Mouse (Mus musculus): ENCODE results near the gene Nhlrc2. TPM values are rescaled to one million over a fixed set of nuclear protein-coding genes. Genes with fewer than 3 reads are reported as not detected.

Nhlrc2 gene
- total RNA-seq, 2 experiments from 2014 or later, result 11.8 to 14.5 TPM

- peak in 1 of 2 experiments; percentile 2 for DNase-seq (ENCODE audit: low spot score in 2 of 2)
- intact Hi-C loops (cut with DNase I), result no loop called here
Measured at GRCm38 (mm10) chr19:56562433-56563138, 14.5 kb downstream of the Nhlrc2 start.

- intact Hi-C loops (cut with DNase I), result no loop called here
- peak; percentile 39 to 57 for DNase-seq (ENCODE audit: low spot score in 2 of 2)
Measured at GRCm38 (mm10) chr19:56563469-56563868, 15.4 kb downstream of the Nhlrc2 start.

- DNase-seq (ENCODE audit: low spot score in 2 of 2), result peak in 1 of 2 experiments; percentile 19
- intact Hi-C loops (cut with DNase I), result loop anchor here (5.0 kb wide), 2 partner anchors 143 to 157 kb away; partner anchors contain the start of gene Adrb1
Measured at GRCm38 (mm10) chr19:56565358-56565757, 17.3 kb downstream of the Nhlrc2 start.

GRCm38 (mm10) chr19:56566041-56566440 is 18.0 kb downstream of the Nhlrc2 start:
- peak in 1 of 2 experiments; percentile 51 for DNase-seq (ENCODE audit: low spot score in 2 of 2)
- intact Hi-C loops (cut with DNase I), result loop anchor here (2.0 to 5.0 kb wide), 3 partner anchors 144 to 211 kb away; partner anchors contain the start of gene Adrb1

DNA sequence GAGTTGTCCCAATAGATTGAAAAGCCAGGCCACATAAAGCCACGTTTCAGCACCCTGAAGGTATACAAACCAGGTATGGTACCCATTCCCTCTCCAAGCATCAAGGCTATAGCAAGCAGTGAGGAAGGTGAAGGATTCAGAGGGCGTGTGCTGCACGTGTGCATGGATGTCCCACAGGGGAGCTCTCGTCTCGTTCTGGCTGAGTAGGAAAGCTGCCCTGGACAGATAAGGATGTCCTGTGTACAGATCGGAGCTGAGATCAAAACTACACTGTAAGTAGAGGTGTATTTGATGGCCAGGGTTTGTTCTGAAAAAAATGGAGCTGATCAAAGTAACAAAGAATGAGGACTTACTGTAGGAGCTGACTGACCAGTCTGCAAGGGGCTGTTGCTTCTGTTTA is 18.9 kb downstream of the Nhlrc2 start:
- no peak for DNase-seq (ENCODE audit: low spot score in 2 of 2)
- intact Hi-C loops (cut with DNase I), result loop anchor here (2.0 to 5.0 kb wide), 3 partner anchors 145 to 210 kb away; partner anchors contain the start of gene Adrb1

DNA sequence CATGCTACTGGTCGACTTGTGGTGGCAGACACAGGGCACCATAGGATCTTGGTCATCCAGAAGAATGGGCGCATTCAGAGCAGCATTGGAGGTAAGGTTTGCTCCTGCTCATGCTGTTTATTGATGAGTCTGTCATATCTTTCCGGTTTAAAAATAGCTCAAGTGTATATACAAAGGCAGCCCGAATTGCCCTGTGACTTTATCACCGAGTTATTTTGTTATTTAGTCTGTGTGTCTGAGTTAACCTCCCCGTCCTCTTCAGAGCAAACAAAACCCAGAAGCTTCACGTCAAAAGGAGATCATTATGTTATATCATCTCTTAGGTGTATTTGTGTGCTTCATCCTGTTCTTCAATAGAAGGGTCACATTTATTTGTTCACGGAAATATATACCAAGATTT is 22.7 kb downstream of the Nhlrc2 start:
- intact Hi-C loops (cut with DNase I), result no loop called here
- DNase-seq (ENCODE audit: low spot score in 2 of 2), result no peak

GRCm38 (mm10) chr19:56571234-56571633 is 23.2 kb downstream of the Nhlrc2 start:
- DNase-seq (ENCODE audit: low spot score in 2 of 2), result no peak
- intact Hi-C loops (cut with DNase I), result no loop called here

- intact Hi-C loops (cut with DNase I), result no loop called here
- DNase-seq (ENCODE audit: low spot score in 2 of 2), result no peak
Measured at GRCm38 (mm10) chr19:56571913-56572312, 23.9 kb downstream of the Nhlrc2 start.

DNA sequence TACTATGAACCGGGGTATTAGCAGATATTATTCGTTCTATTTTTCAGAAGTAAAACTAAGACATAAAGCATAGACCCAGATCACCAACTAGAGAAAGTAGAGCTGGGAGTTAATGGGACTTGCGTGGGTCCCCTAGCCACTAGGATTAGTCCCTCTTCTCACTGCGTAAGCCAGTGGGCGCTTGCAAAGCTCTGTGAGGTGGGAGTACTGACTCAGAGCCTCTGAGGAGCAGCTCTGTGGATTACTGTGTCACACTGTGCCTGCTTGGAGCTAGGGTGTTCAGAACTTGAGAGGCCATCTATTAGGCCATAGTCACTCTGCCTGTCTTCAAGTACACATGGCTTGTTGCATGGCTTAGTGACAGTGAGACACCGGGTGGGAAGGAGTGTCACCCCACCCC is 25.1 kb downstream of the Nhlrc2 start:
- DNase-seq (ENCODE audit: low spot score in 2 of 2), result peak; percentile 53 to 57
- intact Hi-C loops (cut with DNase I), result no loop called here

DNA sequence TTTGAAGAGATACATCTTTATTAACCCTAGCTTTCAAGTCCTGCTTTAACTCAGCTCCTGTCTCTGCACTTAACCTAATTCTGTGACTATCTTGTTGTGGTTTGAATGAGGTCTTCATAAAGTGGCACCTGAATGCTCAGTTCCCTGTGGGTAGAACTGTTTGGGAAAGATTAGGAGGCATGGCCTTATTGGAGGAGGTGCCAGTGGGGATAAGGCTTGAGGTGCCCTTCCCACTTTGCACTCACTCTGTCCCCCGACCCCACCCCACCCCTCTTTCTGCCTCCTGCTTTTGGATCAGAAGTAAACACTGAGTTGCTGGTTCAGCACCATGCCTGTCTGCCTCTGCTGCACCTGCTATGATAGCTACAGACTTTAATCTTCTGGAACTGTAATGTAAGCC is 29.7 kb downstream of the Nhlrc2 start:
- intact Hi-C loops (cut with DNase I), result no loop called here

DNA sequence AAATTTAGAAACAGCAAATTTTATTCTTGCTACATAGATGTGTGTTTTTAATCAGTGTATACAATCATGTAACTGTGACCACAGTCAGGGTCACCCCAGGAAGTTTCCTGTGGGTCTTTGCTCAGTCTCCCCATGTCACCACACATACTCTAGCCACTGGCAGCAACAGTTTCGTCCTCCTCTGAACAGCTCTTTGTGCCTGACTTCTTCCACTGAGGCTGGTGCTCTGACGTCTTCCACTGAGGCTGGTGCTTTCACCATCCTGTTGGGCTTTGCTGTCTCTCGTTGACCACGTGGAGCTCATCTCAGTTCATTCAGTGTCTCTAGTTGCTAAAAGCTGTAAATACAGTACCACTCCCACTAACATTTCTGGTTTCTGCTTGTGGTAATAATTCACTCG is 33.9 kb downstream of the Nhlrc2 start:
- no peak for DNase-seq (ENCODE audit: low spot score in 2 of 2)
- intact Hi-C loops (cut with DNase I), result no loop called here

More for the DNA sequence above, 29.7 kb downstream of the Nhlrc2 start:
- no peak for DNase-seq (ENCODE audit: low spot score in 2 of 2)

DNA sequence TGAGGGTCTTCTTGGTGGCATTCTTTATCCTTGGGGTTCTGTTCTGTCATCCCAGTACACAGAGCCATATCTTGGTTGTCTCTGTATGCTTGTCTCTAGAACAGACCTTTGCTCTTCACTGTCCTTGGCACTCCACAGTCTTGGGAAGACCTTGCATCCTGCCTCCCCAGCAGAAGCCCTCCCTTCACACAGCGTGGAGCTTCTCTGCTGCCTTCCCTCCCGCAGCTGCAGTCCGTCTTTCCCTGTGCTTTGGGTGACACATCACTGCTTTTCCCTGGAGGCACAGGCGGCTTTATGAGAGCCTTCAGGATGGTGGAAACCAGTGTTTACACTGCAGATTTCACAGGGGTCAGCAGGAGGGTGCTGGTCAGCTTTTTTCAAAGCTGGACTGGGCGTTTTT is 35.7 kb downstream of the Nhlrc2 start:
- intact Hi-C loops (cut with DNase I), result no loop called here
- DNase-seq (ENCODE audit: low spot score in 2 of 2), result no peak

DNA sequence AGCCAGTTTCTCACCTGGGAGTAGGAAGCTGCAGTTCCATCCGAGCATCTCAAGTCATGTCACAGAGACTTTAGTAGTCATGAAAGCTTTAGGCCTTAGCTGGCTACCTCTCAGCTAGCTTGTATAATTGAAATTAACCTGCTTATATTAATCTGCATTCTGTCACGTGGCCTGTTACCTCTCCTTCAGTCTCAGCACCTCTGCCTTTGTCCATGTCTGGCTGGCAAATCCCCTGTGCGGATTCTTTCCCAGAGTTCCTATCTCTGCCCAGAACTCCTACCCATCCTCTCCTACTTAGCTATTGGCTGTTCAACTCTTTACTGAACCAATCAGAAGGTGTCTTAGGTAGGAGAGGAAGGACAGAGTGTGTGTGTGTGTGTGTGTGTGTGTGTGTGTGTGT is 36.2 kb downstream of the Nhlrc2 start:
- DNase-seq (ENCODE audit: low spot score in 2 of 2), result no peak

DNA sequence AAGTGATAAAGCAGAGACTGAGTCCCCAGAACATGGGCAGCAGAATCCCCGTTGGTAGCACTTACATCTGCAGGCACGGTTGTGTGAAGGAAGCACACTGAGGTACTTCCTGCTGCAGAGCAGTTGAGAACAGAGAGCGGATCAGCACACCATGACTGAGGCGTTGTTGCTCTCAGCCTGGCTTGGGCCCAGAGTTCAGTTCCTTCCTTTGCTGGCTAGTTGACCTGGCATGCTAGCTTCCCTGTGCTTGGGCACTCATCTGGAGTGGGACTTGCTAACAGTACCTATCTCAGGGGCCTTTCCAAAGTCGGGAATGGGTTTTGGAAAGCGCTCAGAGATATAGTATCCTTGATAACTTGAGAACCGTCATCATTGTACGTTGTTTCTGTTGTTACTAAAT is 38.3 kb downstream of the Nhlrc2 start:
- intact Hi-C loops (cut with DNase I), result no loop called here
- DNase-seq (ENCODE audit: low spot score in 2 of 2), result no peak

More for the DNA sequence above, 36.2 kb downstream of the Nhlrc2 start:
- intact Hi-C loops (cut with DNase I), result no loop called here

DNA sequence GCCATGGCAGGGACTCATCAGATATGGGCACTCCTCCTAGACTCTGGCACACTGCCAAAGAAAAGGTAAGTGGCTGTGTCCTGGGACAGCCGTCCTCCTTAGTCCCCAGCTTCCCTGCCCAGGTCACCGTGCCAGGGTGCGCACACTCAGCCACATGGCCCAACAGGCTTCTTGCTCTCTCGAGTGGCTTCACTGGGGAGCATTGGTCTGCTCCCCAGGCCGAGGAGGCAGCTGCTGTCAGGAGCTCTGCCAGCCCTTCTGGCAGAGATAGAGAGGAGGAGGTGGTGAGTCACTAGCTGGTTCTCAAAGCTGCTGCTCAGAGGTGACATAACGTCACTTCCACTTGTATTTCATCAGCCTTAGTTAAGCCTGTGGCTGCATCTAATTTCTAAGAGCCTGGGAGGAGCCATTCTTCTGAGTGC is 40.2 kb downstream of the Nhlrc2 start:
- DNase-seq (ENCODE audit: low spot score in 2 of 2), result peak; percentile 61 to 70
- intact Hi-C loops (cut with DNase I), result no loop called here

GRCm38 (mm10) chr19:56589008-56589407 is 40.9 kb downstream of the Nhlrc2 start:
- intact Hi-C loops (cut with DNase I), result no loop called here
- DNase-seq (ENCODE audit: low spot score in 2 of 2), result no peak

DNA sequence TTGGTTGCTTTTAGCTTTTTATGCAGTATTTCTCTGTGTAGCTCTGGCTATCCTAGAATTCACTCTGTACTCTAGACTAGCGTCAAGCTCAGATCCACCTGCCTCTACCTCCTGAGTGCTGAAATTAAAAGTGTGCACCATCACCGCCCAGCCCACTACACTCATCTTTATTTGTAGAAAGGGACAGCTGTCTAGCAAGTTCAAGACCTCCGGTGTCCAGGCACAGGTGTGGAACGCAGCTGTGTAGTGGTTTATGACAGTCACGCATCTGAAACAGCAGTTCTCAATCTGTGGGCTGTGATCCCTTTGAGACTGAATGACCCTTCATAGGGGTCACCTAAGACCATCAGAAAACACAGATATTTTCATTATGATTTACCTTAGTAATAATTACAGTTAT is 41.4 kb downstream of the Nhlrc2 start:
- no peak for DNase-seq (ENCODE audit: low spot score in 2 of 2)
- intact Hi-C loops (cut with DNase I), result no loop called here

DNA sequence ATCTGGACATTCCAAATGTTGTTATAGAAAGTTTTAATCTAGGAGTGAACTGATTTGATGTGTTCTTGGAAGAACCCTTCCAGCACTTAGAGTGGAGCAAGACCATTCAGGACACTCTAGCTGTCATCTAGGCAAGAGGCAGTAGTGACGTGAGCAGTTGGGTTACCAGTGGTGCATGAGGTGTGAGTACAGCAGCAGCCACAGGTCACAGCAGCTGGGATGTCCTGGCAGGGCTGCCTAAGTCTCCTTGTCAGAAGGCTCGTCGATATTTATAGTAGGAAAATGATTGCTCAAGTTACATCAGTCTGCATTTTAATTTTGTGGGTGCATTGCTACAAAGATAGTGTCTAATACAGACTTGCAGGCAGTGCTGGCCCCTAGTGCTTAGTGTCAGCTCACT is 42.2 kb downstream of the Nhlrc2 start:
- intact Hi-C loops (cut with DNase I), result no loop called here
- no peak for DNase-seq (ENCODE audit: low spot score in 2 of 2)

GRCm38 (mm10) chr19:56592472-56592871 is 44.4 kb downstream of the Nhlrc2 start:
- DNase-seq (ENCODE audit: low spot score in 2 of 2), result no peak
- intact Hi-C loops (cut with DNase I), result no loop called here

DNA sequence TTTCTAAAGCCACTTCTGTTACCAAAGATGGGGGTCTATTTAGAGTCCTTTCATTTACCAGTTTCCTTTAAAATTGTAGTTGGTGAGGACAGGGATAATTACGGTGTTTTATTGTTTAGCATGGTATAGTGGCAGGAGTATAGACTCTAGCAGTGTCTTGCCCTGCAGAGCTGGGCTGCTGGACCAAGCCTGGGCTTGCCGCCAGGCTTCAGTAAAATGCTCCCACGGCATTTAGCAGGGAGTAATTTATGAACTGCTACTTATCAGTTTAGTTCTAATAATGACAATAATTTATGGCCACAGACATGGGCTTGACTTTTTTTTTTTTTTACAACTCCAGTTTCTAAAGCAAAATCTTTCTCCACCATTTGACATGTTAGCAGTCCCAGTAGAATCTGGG is 51.9 kb downstream of the Nhlrc2 start:
- intact Hi-C loops (cut with DNase I), result no loop called here

DNA sequence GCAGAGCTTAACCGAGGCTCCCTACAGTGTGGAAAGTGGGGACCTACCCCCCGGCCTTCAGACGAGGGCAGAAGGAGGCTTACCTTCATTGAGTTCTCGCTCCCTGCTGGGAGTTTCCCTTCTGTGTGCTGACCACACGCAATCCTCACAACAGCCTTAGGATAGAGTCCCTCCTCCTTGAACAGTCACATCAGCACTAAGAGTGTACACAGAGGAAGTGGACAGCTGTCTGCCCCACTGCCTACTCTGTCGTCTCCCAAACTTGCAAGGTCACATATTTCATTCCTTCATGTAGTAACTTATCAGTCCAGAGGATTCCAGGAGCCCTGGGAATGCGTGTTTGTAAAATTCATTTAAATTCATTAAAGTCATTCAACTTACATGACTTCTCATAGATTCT is 52.7 kb downstream of the Nhlrc2 start:
- intact Hi-C loops (cut with DNase I), result no loop called here

More for the DNA sequence above, 51.9 kb downstream of the Nhlrc2 start:
- DNase-seq (ENCODE audit: low spot score in 2 of 2), result no peak

More for the DNA sequence above, 52.7 kb downstream of the Nhlrc2 start:
- DNase-seq (ENCODE audit: low spot score in 2 of 2), result no peak

Data from left cerebral cortex, postnatal 36 days (tissue).